Mouse (Mus musculus): ENCODE measurements around the gene Kcne3. TPM values are rescaled to one million over a fixed set of nuclear protein-coding genes. Genes with fewer than 3 reads are reported as not detected.

Gene Kcne3
- 0.30 and 0.50 TPM in 2 replicates for polyA plus RNA-seq (2014; fragmentation: Nextera tagmentation; extraction: Ambion mirVana)

GRCm38 (mm10) chr7:100176269-100176668 lies at the start of gene Kcne3:
Gene Kcne3, plus strand, starts transcription at chr7:100176502.
- H3K27me3 ChIP-seq (ENCODE audit: control insufficient read depth, insufficient read depth, low read length) = peaks cover 37% of the 10 kb centered on the region
- no peak within 1 kb of the TSS for H3K4me3 ChIP-seq (replicated peaks; ENCODE audit: low read length)
- no peak for DNase-seq (ENCODE audit: low spot score)
- H3K36me3 ChIP-seq (replicated peaks; ENCODE audit: control insufficient read depth, insufficient read depth) = no peaks in the 10 kb centered on the region
- no peaks in the 10 kb centered on the region for H3K9me3 ChIP-seq (ENCODE audit: control insufficient read depth, low read length)
- H3K4me2 ChIP-seq (replicated peaks) = no peak within 1 kb of the TSS
- ATAC-seq (ENCODE audit: low FRiP score) = no peak
- no peak within 1 kb of the TSS for H3K27ac ChIP-seq
- peaks cover 7% of the 10 kb centered on the region; the same call in 1 of the 2 replicates for H3K4me1 ChIP-seq (replicated peaks; ENCODE audit: control insufficient read depth, insufficient read depth, low read length)
- no peak within 1 kb of the TSS for H3K9ac ChIP-seq
- 84% methylated on average over 3 of the region's 3 CpGs for WGBS

GRCm38 (mm10) chr7:100126514-100126913 lies 49.8 kb upstream of the Kcne3 start:
- WGBS = 82% methylated on average over 7 of the region's 7 CpGs
- no peak for ATAC-seq (ENCODE audit: low FRiP score)

GRCm38 (mm10) chr7:100128262-100129041 lies 47.9 kb upstream of the Kcne3 start:
- DNase-seq (ENCODE audit: low spot score) (no peak), ATAC-seq (ENCODE audit: low FRiP score) (no peak)
- H3K27me3 ChIP-seq (ENCODE audit: control insufficient read depth, insufficient read depth, low read length) = no peaks in the 10 kb centered on the region
- no peak overlapping the region for H3K4me2 ChIP-seq (replicated peaks)
- H3K4me1 ChIP-seq (replicated peaks; ENCODE audit: control insufficient read depth, insufficient read depth, low read length) = no peaks in the 10 kb centered on the region
- H3K9ac ChIP-seq = no peak overlapping the region
- WGBS = 91% methylated on average over 7 of the region's 7 CpGs
- H3K4me3 ChIP-seq (replicated peaks; ENCODE audit: low read length) = no peak overlapping the region
- no peaks in the 10 kb centered on the region for H3K36me3 ChIP-seq (replicated peaks; ENCODE audit: control insufficient read depth, insufficient read depth)
- no peaks in the 10 kb centered on the region for H3K9me3 ChIP-seq (ENCODE audit: control insufficient read depth, low read length)
- no peak overlapping the region for H3K27ac ChIP-seq

More at GRCm38 (mm10) chr7:100126514-100126913, 49.8 kb upstream of the Kcne3 start:
- no peaks in the 10 kb centered on the region for H3K4me1 ChIP-seq (replicated peaks; ENCODE audit: control insufficient read depth, insufficient read depth, low read length)
- DNase-seq (ENCODE audit: low spot score) = no peak
- no peak overlapping the region for H3K4me2 ChIP-seq (replicated peaks)
- H3K9ac ChIP-seq = no peak overlapping the region
- no peaks in the 10 kb centered on the region for H3K36me3 ChIP-seq (replicated peaks; ENCODE audit: control insufficient read depth, insufficient read depth)
- H3K27me3 ChIP-seq (ENCODE audit: control insufficient read depth, insufficient read depth, low read length) = no peaks in the 10 kb centered on the region
- H3K9me3 ChIP-seq (ENCODE audit: control insufficient read depth, low read length) = no peaks in the 10 kb centered on the region
- H3K27ac ChIP-seq = no peak overlapping the region
- H3K4me3 ChIP-seq (replicated peaks; ENCODE audit: low read length) = no peak overlapping the region

GRCm38 (mm10) chr7:100130592-100130991 lies 45.7 kb upstream of the Kcne3 start:
- Histone ChIP-seq H3K4me1 (replicated peaks; ENCODE audit: control insufficient read depth, insufficient read depth, low read length) (no peaks in the 10 kb centered on the region), H3K27me3 (ENCODE audit: control insufficient read depth, insufficient read depth, low read length) (no peaks in the 10 kb centered on the region), H3K9me3 (ENCODE audit: control insufficient read depth, low read length) (no peaks in the 10 kb centered on the region), H3K36me3 (replicated peaks; ENCODE audit: control insufficient read depth, insufficient read depth) (no peaks in the 10 kb centered on the region), H3K9ac (no peak overlapping the region), H3K4me2 (replicated peaks) (no peak overlapping the region), H3K4me3 (replicated peaks; ENCODE audit: low read length) (no peak overlapping the region), H3K27ac (no peak overlapping the region)
- DNase-seq (ENCODE audit: low spot score) (no peak), ATAC-seq (ENCODE audit: low FRiP score) (no peak)
- WGBS = 61% methylated on average over 6 of the region's 6 CpGs

GRCm38 (mm10) chr7:100132379-100132778 lies 43.9 kb upstream of the Kcne3 start:
- Histone ChIP-seq H3K4me2 (replicated peaks) (no peak overlapping the region), H3K36me3 (replicated peaks; ENCODE audit: control insufficient read depth, insufficient read depth) (no peaks in the 10 kb centered on the region), H3K27me3 (ENCODE audit: control insufficient read depth, insufficient read depth, low read length) (no peaks in the 10 kb centered on the region), H3K9ac (no peak overlapping the region), H3K4me3 (replicated peaks; ENCODE audit: low read length) (no peak overlapping the region), H3K27ac (no peak overlapping the region), H3K4me1 (replicated peaks; ENCODE audit: control insufficient read depth, insufficient read depth, low read length) (no peaks in the 10 kb centered on the region), H3K9me3 (ENCODE audit: control insufficient read depth, low read length) (no peaks in the 10 kb centered on the region)
- WGBS = 64% methylated on average over 1 of the region's 1 CpGs
- no peak for ATAC-seq (ENCODE audit: low FRiP score)
- no peak for DNase-seq (ENCODE audit: low spot score)

- Histone ChIP-seq H3K9me3 (ENCODE audit: control insufficient read depth, low read length) (peaks cover 2% of the 10 kb centered on the region; the same call in 1 of the 2 replicates), H3K4me2 (replicated peaks) (no peak overlapping the region), H3K4me3 (replicated peaks; ENCODE audit: low read length) (no peak overlapping the region), H3K36me3 (replicated peaks; ENCODE audit: control insufficient read depth, insufficient read depth) (no peaks in the 10 kb centered on the region), H3K4me1 (replicated peaks; ENCODE audit: control insufficient read depth, insufficient read depth, low read length) (no peaks in the 10 kb centered on the region), H3K9ac (no peak overlapping the region), H3K27ac (no peak overlapping the region), H3K27me3 (ENCODE audit: control insufficient read depth, insufficient read depth, low read length) (no peaks in the 10 kb centered on the region)
- 82% methylated on average over 9 of the region's 9 CpGs for WGBS
- ATAC-seq (ENCODE audit: low FRiP score) = no peak
- DNase-seq (ENCODE audit: low spot score) = no peak
Observed at GRCm38 (mm10) chr7:100137038-100137437, 39.3 kb upstream of the Kcne3 start.

- no peak overlapping the region for H3K27ac ChIP-seq
- peaks cover 5% of the 10 kb centered on the region; the same call in 1 of the 2 replicates for H3K9me3 ChIP-seq (ENCODE audit: control insufficient read depth, low read length)
- ATAC-seq (ENCODE audit: low FRiP score) = no peak
Observed at GRCm38 (mm10) chr7:100138075-100138474, 38.2 kb upstream of the Kcne3 start.

GRCm38 (mm10) chr7:100140591-100140990 lies 35.7 kb upstream of the Kcne3 start:
- Histone ChIP-seq H3K36me3 (replicated peaks; ENCODE audit: control insufficient read depth, insufficient read depth) (no peaks in the 10 kb centered on the region), H3K4me3 (replicated peaks; ENCODE audit: low read length) (no peak overlapping the region), H3K9ac (no peak overlapping the region), H3K27me3 (ENCODE audit: control insufficient read depth, insufficient read depth, low read length) (no peaks in the 10 kb centered on the region), H3K4me2 (replicated peaks) (no peak overlapping the region), H3K9me3 (ENCODE audit: control insufficient read depth, low read length) (peaks cover 5% of the 10 kb centered on the region; the same call in 1 of the 2 replicates), H3K4me1 (replicated peaks; ENCODE audit: control insufficient read depth, insufficient read depth, low read length) (no peaks in the 10 kb centered on the region), H3K27ac (no peak overlapping the region)
- no peak for DNase-seq (ENCODE audit: low spot score)
- ATAC-seq (ENCODE audit: low FRiP score) = no peak
- WGBS = 60% methylated on average over 1 of the region's 1 CpGs

More at GRCm38 (mm10) chr7:100138075-100138474, 38.2 kb upstream of the Kcne3 start:
- no peaks in the 10 kb centered on the region for H3K27me3 ChIP-seq (ENCODE audit: control insufficient read depth, insufficient read depth, low read length)
- H3K9ac ChIP-seq = no peak overlapping the region
- 94% methylated on average over 4 of the region's 4 CpGs for WGBS
- H3K4me1 ChIP-seq (replicated peaks; ENCODE audit: control insufficient read depth, insufficient read depth, low read length) = no peaks in the 10 kb centered on the region
- H3K4me2 ChIP-seq (replicated peaks) = no peak overlapping the region
- H3K4me3 ChIP-seq (replicated peaks; ENCODE audit: low read length) = no peak overlapping the region
- H3K36me3 ChIP-seq (replicated peaks; ENCODE audit: control insufficient read depth, insufficient read depth) = no peaks in the 10 kb centered on the region
- DNase-seq (ENCODE audit: low spot score) = no peak

- Histone ChIP-seq H3K36me3 (replicated peaks; ENCODE audit: control insufficient read depth, insufficient read depth) (no peaks in the 10 kb centered on the region), H3K4me2 (replicated peaks) (no peak overlapping the region), H3K27ac (no peak overlapping the region), H3K9ac (no peak overlapping the region), H3K4me3 (replicated peaks; ENCODE audit: low read length) (no peak overlapping the region), H3K4me1 (replicated peaks; ENCODE audit: control insufficient read depth, insufficient read depth, low read length) (no peaks in the 10 kb centered on the region), H3K9me3 (ENCODE audit: control insufficient read depth, low read length) (no peaks in the 10 kb centered on the region), H3K27me3 (ENCODE audit: control insufficient read depth, insufficient read depth, low read length) (no peaks in the 10 kb centered on the region)
- no peak for DNase-seq (ENCODE audit: low spot score)
- ATAC-seq (ENCODE audit: low FRiP score) = no peak
- 88% methylated on average over 4 of the region's 4 CpGs for WGBS
Observed at GRCm38 (mm10) chr7:100148586-100148985, 27.7 kb upstream of the Kcne3 start.
